Mouse (Mus musculus) B cell, adult 2 months (primary cell): ENCODE measurements around the gene Tfap2a.

Source experiments
- DNase-seq, 2 experiments: peaks; one replicate each; pipeline ENCODE4 v3.0.0; 2022

Tfap2a gene

GRCm38 (mm10) chr13:40711661-40712525, 26.3 kb downstream of the Tfap2a start:
- DNase-seq: no peak

GRCm38 (mm10) chr13:40710062-40710342, 28.2 kb downstream of the Tfap2a start:
- DNase-seq: no peak

GRCm38 (mm10) chr13:40709321-40710061, 28.7 kb downstream of the Tfap2a start:
- DNase-seq: no peak

DNA sequence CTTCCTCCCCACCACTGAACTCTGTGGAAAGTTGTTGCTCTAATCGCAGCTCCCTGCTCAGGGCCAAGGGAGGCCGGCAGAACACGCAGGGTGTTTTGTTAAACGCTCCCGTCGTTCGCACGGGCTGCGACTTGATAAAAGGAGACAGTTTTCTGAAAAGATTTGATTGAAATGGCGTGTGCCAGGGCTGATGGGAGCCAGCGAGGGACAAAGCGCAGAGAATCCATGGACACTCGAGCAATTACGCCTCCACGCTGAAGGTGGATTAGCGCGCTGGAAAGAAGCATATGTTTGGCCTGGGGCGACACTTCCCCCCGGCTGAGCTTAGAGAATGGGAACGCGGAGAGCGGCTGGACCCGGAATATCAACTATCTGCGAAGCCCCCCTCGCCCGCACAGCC, 29.3 kb downstream of the Tfap2a start:
- DNase-seq: no peak

- no peak for DNase-seq
Observed at GRCm38 (mm10) chr13:40708271-40708670, 29.9 kb downstream of the Tfap2a start.

DNA sequence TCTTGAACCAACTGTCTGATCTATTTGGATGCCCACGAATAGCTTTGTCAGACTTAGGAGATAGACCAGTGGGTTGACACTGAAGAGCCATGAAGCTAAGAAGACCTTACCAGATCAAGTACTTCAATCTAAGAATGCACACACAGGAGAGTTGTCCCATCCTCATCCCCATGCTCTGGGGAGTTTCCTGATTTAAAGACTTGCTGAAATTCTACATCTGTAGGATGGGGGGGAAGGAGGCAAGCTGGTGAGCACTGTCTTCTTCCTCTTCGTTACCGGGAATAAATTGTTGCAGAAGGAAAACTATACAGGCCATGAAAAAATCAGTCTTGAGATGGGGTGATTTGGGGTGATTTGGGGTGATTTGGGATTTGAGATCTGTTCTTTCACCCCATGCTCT, 30.5 kb downstream of the Tfap2a start:
- DNase-seq: no peak

- no peak for DNase-seq
Observed at GRCm38 (mm10) chr13:40706612-40707011, 31.6 kb downstream of the Tfap2a start.

DNA sequence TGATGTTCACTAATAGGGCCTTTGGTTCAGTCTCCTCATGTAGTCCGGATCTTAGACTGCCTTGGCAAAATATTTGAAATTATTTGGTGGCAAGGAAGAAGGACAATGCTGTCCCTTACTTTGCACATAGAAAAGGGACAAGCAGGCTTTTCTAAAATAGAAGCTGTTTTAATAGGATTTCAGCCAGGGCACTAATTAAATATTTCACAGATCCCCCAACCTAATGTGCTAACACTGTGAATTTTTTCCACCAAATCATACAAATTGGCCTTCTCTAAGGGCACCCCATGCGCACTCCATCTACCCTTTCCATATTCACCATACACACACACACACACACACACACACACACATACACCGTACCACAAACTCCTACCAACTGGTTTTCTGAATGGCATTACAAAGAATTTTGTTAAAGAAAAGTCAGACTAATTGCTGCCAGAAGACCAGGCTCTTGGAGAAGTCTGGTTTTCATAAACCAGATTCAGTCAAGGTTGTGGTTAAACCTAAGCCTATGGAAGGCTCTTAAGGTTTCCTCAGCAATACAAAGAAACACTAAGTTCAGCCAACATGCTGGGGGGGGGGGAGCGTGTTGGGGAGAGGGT, 32.3 kb downstream of the Tfap2a start:
- DNase-seq: no peak

- DNase-seq: no peak
Observed at GRCm38 (mm10) chr13:40704864-40705455, 33.2 kb downstream of the Tfap2a start.

DNA sequence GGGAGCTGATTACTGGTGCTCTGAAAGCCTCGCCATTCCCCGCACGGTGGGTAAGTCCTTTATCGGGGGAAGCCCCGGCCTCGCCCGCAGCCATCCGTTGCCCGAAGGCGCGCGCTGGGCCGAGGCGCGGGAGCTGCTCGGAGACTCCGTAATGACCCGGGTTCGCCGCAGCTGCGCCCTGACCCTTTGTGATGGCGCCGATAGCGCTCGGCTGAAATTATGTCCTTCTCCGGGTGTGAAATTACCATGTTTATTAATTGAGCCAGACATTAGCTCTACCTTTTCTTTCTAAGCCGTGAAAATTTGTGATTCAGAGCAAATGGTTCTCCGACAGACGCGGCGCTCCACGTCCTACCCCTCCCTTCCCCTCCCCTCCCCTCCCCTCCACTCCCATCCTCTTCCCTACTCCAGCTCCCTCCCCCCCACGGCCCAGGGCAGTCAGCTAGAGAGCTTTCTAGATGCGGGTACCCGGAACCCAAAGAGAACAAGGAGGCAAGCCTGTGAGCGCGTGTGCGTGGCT, 34.1 kb downstream of the Tfap2a start:
- DNase-seq: no peak

GRCm38 (mm10) chr13:40703123-40703797, 34.9 kb downstream of the Tfap2a start:
- no peak for DNase-seq

GRCm38 (mm10) chr13:40702361-40703122, 35.6 kb downstream of the Tfap2a start:
- no peak for DNase-seq

GRCm38 (mm10) chr13:40701691-40702090, 36.5 kb downstream of the Tfap2a start:
- DNase-seq: no peak

DNA sequence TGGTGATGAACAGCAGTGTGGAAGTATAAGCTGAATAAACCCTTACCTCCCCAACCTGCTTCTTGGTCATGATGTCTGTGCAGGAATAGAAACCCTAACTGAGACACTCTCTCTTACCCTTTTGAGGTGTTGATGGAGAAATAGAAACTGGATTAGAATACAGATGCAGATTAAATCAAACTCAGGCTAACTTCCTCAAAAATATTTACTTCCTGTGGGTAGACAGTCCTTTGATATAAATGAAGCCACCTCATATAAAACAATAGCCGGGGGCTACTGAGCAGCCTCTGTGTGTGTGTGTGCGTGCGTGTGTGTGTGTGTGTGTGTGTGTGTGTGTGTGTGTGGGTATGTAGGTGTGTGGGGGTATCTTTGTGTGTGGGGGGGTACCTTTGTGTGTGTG, 52.4 kb downstream of the Tfap2a start:
- no peak for DNase-seq

GRCm38 (mm10) chr13:40676730-40677129, 61.4 kb downstream of the Tfap2a start:
- no peak for DNase-seq
